Mouse (Mus musculus) cerebellum, adult 11-12 months (tissue): Measurements from ENCODE around the gene Slc9a3r2.
A peak's percentile ranks its signal among the peaks of the same experiment; 100 is the strongest.

Experiments
- DNase-seq: peaks from one replicate; pipeline ENCODE4 v3.0.0; 2022

Slc9a3r2 gene

GRCm38 (mm10) chr17:24635694-24636093, 14.4 kb downstream of the Slc9a3r2 start:
- DNase-seq = no peak

- no peak for DNase-seq
These were observed 15.1 kb downstream of the Slc9a3r2 start for GRCm38 (mm10) chr17:24635024-24635423.

DNA sequence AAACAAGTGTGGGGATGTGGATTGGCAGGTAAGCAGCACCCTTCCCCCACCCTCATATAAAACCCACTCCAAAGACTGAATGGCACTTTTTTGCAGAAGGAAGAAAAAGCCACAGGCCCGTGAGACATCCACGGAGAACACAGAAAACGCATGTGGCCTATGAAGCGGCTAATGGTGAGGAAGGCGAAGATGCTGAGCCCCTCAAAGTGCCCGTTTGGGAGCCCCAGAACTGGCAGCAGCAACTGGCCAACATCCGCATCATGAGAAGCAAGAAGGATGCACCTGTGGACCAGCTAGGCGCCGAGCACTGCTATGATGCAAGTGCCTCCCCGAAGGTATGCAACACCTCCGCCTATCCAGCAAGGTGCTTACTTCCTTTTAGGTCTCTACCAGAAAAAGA, 16.3 kb downstream of the Slc9a3r2 start:
- DNase-seq = no peak

GRCm38 (mm10) chr17:24632813-24633449, 17.2 kb downstream of the Slc9a3r2 start:
- DNase-seq = peak; percentile 58

DNA sequence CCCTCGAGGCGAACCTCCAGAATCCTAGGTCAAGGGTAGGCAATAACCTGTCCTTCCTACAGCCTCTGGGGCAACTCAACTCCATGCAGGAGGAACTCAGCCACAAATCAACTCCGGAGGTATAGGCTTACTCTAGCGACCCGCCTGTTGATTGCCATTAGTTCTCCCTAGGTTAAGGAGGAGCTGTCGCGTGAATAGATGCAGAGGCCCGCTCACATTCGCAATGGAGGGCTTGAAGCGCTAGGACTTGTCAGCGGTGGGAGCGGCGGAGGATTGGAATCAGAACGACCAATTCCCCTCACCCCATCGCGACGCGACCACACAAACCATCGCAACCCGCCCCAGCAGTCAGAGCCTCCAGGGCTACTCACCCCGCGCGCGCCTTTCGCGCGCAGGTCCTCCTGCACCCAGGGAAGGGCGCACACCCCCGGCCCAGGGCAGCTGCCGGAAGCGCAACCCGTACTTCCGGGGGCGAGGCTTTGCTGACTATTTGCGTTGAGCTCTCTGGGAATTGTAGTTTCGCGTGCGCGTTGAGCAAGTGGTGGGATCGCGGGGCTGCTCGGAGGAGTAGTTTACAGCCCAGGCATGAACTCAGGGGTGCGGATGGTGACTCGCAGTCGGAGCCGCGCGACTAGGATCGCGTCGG, 17.8 kb downstream of the Slc9a3r2 start, which contains the start of the genes Tsc2 and Nthl1:
Gene Tsc2, minus strand, starts transcription at position 464 of the 646 bp plus-strand sequence.
Gene Nthl1, plus strand, starts transcription at position 514 of the 646 bp plus-strand sequence.
- peak; percentile 77 for DNase-seq

DNA sequence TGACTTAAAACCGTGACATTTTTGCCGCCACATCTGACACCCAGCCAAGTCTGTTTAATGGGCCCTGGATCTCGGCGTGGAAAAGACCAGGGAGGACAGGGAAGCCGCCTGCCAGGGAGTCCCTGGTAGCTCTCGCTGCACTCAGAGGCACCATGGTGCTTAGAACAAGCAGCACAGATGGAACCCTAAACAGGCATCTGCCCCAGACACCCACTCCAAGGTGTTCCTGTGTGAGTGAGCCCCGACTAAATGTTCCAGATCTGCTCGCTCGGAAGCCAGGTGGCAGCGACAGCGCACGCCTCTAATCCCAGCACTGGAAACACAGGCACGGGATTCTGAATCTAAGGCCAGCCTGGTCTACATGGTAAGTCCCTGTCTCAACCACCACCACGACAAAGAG, 20.1 kb downstream of the Slc9a3r2 start:
- DNase-seq = no peak

DNA sequence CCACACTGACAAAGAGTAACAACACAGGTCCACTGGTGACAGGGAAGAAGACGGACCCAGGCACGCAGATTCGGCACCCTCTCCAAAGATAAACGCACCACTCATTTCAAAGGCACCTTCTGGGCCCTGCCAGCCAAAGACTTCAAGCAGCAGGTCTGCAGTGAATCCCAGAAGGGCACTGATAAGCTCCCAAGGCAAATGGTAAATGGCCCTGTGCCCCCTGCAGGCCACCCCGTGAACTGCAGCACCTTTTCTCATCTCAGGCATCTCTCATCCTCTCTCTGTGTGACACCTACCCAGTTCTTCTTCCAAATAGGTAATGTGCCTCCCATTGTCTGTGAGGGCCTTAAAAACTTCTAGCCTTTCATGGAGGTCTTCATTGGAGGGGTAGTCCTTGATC, 21.5 kb downstream of the Slc9a3r2 start:
- peak; percentile 76 for DNase-seq

- no peak for DNase-seq
These were observed 24.7 kb downstream of the Slc9a3r2 start for GRCm38 (mm10) chr17:24625472-24625871.

DNA sequence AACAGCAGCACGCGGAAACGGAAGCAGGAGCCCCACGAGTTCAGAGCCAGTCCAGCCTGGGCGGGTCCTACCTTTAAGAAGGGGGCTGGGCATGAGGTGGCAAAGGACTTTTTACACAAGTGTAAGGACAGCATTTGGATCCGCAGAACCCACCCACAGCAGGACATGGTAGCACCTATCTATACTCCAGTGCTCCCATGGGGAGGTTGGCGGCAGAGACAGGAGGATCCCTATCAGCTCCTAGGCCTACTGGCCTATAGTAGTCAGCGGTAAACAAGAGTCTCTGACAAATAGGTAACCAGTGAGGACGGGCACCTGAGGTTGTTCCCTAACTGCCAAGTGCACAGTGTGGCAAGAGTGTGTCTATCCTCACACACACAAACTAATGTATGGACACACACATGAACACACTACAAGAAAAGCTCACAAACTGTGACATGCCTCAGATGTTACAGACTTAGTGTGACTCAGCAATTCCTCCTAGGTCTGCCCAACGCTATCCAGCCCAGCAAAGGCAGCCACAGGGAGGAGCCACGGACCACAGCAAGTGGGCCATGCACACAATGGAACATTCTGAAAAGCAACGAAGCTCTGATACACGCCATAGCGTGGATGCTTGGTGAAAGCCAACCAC, 32.4 kb downstream of the Slc9a3r2 start:
- DNase-seq = no peak

- no peak for DNase-seq
These were observed 39.4 kb downstream of the Slc9a3r2 start for GRCm38 (mm10) chr17:24610711-24611110.

- no peak for DNase-seq
These were observed 41.3 kb downstream of the Slc9a3r2 start for GRCm38 (mm10) chr17:24608874-24609273.

- no peak for DNase-seq
These were observed 41.8 kb downstream of the Slc9a3r2 start for GRCm38 (mm10) chr17:24608370-24608769.

DNA sequence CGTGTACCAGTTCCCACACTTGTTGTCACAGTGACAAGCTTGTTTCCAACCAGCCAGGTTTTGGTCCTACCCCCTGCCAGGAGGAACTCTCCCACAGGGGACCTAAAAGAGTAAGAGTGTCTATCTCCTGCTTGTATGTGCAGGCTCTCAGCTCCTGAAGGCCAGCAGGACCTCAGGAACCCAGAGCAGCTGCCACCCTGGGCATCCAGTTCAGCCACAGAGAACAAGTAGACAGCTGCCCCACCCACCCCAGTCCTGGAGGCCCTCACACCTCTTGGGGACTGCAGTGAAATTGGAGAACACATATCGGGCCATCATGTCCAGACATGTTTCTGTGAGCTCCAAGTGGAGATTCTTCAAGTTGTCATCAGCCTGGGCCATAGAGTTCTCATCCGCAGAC, 45.6 kb downstream of the Slc9a3r2 start:
- no peak for DNase-seq

- DNase-seq = no peak
These were observed 46.2 kb downstream of the Slc9a3r2 start for GRCm38 (mm10) chr17:24603961-24604360.

GRCm38 (mm10) chr17:24600502-24600901, 49.6 kb downstream of the Slc9a3r2 start:
- DNase-seq = peak; percentile 61

DNA sequence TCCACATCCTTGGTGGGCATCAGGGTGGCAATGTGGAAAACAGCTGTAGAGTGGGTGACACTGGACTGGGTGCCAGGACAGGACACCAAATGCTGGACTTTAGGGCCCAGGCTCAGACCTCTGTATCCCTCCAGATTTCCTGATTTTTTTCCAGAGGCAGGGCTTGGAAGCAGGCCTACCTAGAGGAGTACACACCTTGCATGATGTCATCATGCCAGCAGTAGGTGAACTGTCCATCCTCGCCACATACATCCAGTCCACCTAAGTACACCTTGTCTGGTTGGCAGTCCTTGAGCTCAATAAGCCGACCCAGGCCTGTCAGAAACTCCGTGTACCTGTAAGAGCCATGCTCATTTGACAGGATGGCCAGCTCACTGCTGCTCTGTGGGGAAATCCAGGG, 52.1 kb downstream of the Slc9a3r2 start:
- DNase-seq = peak; percentile 50

DNA sequence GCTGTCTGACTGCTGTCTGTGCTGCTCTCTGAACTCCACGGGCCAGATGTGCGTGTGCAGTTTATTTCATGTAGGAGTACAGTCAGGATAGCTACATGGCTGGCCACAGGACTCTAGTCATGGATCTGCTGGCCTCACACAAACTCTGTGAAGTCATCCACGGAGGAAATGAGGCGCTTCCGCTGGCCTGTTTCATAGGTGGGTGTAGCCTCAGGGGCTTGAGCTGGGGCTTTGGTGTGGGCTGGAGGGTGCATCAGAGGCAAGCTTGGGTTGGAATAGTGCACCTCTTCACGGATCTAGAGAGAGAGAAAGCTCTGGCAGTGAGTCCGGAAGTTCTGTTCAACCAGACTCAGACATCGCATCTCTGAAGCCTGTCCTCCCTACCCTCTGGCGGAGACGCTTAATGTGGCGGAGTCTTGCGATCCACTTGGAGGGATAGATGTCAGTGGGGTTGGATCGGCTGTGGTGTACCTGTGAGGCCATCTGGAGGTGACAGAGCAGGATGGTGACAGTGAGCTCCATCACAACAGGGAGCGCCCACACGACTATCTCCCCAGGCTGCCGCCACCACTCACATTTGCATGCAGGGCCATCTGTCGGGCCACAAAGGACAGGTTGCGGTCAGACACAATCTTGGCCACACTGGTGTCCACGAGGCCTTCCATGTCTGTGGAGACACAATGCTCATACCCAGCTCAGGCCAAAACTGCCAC, 53.5 kb downstream of the Slc9a3r2 start:
- DNase-seq = peak; percentile 94

DNA sequence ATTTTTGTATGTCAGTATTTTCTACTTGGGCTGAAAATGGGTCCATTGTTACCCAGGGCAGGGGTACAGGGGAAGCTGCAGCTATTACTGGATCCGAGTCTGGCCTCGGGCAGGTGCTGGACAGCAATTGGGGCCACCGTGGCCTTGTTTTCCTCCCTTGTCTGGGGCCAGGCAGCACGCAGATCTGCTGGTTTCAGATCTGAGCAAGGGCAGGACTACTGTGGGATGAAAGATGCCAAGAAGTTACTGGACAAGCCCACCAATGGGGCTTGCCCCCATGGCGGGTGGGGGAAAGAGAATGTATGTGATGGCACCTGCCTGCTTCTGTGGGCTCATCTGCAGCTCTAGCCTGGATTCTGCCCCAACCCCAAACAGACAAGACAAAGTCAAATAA, 54.1 kb downstream of the Slc9a3r2 start:
- no peak for DNase-seq

DNA sequence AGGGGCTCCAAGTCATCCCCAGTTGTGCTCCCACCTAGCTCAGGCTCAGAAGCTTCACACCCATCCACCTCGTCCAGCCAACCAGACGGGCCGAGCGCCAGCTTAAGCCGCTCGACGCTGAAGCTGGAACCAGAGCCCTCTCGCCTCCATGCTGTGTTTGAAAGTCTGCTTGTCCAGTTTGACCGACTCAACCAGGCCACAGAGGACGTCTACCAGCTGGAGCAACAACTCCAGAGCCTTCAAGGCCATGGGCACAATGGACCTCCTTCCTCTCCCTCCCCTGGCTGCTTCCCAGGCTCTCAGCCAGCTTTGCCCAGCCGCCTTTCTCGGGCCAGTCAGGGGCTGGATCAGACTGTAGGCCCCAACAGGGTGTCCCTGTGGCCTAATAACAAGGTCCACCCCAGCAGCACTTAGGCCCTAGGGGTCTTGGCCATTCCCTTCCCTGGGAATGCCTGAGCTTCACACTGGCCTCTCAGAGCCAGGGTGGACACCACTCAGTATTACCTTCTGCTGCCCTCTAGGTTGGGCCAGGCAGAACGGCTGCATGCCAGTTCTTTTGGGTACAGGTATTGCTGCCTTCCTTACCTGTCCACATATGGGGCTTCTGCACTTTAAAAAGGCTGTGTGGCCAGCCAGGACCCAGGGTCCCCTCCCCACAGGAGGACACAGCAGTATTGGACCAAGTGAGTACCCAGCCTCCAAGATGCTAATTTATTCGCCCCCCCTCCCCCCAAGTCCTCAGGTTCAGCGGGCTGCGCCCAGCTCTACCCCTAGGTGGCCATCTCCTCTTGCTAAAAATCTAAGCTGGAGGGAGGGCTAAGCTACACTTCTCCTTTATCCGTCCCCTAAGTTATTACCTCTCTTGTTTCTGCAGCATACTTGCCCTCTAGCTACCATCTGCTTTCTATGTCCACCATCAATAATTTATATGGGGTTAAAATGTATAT, 54.7 kb downstream of the Slc9a3r2 start:
- peak; percentile 78 for DNase-seq

- DNase-seq = peak; percentile 64
These were observed 55.9 kb downstream of the Slc9a3r2 start for GRCm38 (mm10) chr17:24593992-24594890.

DNA sequence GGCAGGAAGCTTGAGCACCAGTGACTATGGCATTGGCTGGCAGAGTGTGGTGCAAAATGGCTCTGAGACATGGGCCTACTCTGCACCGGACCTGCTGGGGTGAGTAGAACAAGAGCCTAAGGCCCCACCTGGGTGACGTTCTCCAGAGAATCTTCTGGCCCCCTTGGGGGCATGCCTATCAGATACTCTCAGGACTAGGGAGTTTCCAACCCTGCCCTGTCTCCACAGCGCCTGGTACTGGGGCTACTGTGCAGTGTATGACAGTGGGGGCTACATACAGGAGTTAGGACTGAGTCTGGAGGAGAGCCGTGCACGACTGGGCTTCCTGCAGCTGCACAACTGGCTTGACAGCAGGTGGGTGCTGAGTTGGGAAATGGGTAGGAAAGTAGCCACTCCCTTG, 56.9 kb downstream of the Slc9a3r2 start:
- DNase-seq = no peak
